Mouse (Mus musculus) heart, adult 18-20 months (tissue): ENCODE measurements around the gene Klhl36. TPM values are rescaled to one million over a fixed set of nuclear protein-coding genes. Genes with fewer than 3 reads are reported as not detected.

Source experiments
- DNase-seq, 2 experiments: peaks; one replicate each; pipeline ENCODE4 v3.0.0; 2021 to 2022; ENCODE audit warnings: mixed read lengths in 1 of 2
- long read RNA-seq, 2 experiments: library from polyadenylated mRNA; stranded (forward); transcript quantifications; one replicate each; pipeline ENCODE4 v2.0.0; 2021
- total RNA-seq, 2 experiments: library from RNA; stranded (reverse); gene quantifications; 2 replicates each; pipeline ENCODE4 v1.2.3; 2021

The Klhl36 gene
- total RNA-seq, result 1 to 10 TPM; 2.3 to 3.0 TPM
- long read RNA-seq, experiment 1, partial matches to known transcripts, result 0 of 1 reads
- long read RNA-seq, experiment 1, other reads (novel, unspliced or antisense), result 0 of 1 reads
- long read RNA-seq, experiment 2, partial matches to known transcripts, result 2 of 3 reads
- long read RNA-seq, experiment 2, other reads (novel, unspliced or antisense), result 0 of 3 reads

DNA sequence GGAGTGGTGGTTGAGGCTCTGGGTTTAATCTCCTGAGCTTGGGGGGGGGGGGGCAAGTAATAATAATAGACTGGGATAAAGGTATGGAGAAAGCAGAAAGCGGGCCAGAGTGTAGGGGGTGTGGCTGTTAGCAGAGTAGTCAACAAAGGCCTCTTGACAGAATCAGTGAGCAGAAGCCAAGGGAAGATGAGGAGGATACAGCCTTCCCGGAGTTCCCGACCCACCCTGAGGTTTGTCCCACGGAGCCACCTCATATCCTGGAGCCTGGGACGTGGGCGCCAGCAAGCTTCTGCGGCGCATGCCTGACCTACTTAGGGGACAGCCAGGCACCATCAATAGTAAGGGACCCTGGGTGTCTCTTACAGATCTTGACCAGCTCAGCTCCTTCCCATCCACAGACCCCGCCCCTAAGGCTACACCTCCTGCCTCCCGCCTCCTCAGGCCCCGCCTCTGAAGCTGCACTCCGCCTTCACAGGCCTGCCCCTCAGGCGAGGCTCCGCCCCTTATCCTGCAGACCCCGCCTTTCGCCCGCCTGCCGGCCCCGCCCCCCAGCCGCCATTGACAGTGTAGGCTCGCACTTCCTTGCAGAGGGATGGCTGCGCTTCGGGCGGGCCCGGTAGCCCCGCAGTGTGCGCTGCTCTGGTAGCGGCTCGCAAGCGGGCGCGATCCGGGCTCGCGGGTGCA lies at the start of gene Klhl36:
Gene Klhl36, plus strand, starts transcription at position 561 of the 684 bp plus-strand sequence.
- DNase-seq, result peak; percentile 98 to 99

DNA sequence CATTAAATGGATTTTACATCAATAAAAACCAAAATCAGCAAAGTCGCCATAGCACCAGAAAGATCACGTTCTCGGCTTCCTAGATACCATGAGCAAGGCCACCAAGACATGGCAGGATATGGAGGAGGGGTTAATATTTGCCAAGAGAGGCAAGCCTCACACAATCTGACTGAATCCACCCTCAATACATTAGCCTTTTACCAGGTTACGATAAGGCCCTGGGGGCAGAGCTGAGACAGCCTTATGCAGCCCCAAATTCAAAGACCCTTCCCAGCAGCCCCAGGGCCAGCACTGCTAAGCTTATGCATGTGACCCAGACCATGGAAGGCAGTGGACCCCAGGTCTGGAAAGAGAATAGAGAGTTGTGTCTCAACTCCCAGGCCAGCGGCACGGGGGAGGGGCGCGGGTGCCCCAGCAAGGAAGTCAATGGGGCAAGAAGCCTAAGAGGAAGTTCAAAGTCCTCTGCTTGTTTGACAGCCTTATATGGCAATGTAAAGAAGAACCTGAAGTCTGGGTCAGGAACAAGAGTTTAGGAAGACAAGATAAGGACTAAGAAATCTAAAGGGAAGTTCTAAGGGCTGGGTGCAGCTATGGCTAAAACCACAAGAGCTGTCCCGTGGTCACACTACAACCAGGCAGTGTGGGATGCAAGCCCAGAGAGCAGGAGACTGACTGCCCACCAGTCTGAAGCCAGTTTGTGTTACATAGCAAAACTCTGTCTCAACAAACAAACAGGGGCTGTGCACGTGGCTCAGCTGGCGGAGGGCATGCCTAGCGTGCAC lies 49.2 kb upstream of the Klhl36 start:
- peak in 1 of 2 experiments; percentile 59 for DNase-seq

- peak in 1 of 2 experiments; percentile 57 for DNase-seq
These were observed 45.8 kb upstream of the Klhl36 start for GRCm38 (mm10) chr8:119816219-119816618.

DNA sequence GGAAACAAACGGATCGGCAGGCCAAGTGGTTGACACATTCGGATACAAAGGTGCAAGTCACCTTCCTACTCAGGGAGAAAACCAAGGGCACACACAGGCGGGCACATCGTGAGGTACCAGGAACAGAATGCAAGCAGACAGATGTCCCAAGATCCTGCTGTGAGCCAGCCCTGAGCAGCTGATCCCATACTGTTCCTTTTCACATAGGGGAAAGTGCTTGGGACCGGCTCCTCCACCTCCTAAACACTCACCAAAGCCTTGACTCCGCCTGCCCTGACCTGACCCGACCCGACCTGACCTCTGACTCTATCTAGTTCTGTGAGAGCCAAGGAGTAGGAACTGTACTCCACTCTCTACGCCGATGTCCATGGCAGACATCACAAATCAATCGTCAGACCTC lies 44.6 kb upstream of the Klhl36 start:
- no peak for DNase-seq

GRCm38 (mm10) chr8:119819316-119819715 lies 42.8 kb upstream of the Klhl36 start:
- no peak for DNase-seq

DNA sequence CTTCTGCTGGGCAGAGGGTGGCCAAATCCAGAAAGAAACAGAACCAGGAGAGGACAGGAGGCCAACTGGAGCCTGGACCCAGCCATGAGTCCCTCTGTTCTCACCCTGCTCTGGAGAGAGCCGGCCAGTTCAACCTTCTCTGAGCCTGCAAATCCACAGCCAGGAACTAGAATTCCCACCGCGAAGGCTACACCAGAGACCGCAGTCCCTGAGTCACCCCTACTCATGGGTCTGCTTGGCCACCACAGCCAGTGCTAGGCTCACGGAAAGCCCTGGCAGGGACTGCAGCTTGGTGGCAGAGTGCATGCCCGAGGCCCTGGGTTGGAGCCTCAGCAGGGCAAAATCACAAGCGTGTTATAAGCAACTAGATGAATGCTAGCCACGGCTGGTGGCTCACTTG lies 42.1 kb upstream of the Klhl36 start:
- no peak for DNase-seq

- DNase-seq, result no peak
These were observed 40.4 kb upstream of the Klhl36 start for GRCm38 (mm10) chr8:119821691-119822090.

GRCm38 (mm10) chr8:119823278-119823677 lies 38.8 kb upstream of the Klhl36 start:
- DNase-seq, result no peak

DNA sequence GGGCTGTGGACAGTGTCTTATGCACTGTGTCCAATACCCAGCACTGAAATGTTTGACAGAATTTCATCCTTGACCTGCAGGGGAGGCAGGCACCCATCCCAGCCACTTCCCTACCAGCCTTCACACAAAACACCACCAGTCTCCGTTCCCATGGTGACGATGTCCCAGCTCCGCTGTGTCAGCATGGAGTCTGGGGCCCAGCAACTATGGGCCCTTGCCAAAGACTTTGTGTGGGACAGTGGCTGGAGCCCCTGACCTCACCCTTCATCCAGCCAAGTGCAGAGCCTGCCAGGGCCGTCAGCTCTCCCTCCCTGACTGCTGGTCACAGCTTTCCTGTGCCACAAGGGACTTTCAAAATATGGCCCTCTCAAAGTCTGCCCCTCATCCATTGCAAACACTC lies 38.0 kb upstream of the Klhl36 start:
- DNase-seq, result peak; percentile 36 to 73

DNA sequence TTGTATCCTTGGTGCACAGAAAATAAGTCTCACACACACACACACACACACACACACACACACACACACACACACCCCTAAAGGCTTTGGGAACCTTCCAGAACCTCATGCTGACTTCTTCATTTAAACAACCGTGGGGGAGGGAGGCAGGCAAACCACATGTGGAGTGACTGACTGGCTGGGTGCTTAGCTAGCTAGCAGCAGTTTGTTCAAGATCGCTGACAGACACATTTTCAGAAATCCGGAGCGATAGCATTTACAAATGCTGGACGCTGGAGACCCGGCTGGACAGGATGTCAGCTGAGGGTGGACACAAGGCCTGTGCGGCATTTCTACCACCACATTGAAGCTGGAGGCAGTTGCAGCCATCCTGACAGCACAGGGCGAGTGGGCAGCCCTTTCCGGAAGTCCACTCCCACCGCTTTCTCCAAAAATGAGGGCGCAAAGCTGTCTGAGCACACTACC lies 37.2 kb upstream of the Klhl36 start:
- DNase-seq, result peak; percentile 47 to 75

DNA sequence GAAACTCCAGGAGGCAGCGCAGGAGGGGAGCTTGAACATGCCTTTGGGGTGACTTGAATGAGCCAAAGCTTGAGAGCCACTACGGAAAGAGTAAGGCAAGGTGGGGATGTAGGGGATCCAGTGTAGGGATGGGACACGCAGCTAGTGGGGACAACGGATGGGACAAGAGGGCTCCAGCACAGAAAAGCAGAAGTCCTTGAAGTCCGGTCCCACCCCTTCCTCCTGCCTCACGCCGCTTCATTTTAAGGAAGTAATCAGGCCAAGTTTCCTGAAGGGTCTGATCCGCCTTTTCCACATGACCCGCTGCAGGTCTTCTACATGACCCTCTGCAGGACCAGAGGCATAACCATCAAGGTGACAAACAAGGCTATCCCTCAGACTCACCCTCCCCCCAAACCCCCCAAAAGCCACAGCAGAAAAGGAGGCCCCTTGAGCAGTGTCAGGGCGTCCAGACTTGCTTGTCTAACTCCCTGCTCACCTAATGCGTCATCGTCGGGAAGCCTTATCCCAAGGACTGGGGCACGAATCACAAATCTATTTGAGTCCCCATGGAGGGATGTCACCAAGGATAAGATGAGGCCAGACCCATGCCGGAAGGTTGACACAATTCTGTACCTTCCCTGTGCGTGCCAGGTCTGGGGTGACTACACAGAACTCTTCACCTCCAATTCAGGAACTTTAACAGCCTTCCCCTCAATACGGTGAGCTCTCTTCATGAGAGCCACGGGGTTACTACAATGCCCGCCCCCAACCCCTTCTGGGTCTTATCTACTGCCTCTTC lies 35.9 kb upstream of the Klhl36 start:
- peak; percentile 37 to 65 for DNase-seq

DNA sequence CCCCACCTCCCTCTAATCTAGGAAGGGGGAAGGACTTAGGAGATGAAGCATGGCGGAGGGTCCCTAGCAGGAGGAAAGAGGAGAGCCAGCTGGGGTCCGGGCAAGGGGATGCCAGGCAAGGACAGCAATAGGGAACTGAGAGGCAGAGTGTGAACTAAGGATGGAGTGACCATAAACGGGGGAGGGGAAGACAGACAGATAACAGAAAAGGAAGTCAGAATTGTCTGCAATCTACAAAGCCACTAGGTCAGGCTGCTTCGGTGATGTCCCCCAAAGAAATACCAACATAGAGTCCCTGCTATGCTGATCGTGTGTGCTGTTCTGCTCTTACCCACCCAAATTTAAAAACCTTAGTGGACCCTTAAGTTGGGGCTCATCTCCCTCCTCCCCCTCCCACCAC lies 35.1 kb upstream of the Klhl36 start:
- no peak for DNase-seq

DNA sequence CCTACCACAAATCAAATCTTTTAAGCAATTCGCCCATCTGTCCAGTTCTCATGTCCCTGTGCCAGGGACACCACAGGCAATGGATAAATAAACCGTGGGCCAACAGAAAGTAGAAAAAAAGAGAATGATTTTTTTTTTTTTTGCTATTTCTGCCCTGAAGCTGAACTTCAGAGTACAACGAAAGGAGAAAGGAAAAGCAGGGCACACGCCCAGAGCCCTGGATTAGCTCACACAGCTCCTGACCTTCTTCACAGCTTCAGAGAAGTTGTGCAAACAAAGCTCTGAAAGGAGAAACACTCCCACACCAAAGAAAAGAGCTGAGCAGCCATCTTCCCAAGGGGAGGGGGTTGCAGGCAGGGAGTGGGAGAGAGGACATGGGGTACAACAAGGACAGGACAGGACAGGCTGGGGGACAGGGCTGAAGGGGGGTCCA lies 34.3 kb upstream of the Klhl36 start:
- DNase-seq, result peak in 1 of 2 experiments; percentile 49

DNA sequence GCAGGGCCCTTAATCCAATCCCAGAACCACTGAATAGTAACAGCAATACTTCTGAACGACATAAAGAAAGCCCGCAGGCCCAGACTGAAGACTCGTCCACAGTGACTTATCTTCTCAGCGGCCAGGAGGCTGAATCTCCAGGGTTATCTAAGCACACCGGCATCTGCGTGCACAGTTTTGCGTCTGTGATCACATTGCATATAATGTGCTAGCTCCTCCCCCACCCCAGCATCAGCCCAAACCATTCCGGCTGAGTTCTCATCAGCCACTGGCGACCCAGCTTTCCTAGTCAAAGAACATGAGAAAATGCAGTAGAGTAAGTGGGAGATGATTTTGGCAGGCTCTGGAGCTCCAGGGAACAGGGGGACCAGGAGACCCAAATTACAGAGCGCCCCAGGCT lies 33.1 kb upstream of the Klhl36 start:
- DNase-seq, result no peak

- DNase-seq, result no peak
These were observed 32.6 kb upstream of the Klhl36 start for GRCm38 (mm10) chr8:119829420-119829819.

DNA sequence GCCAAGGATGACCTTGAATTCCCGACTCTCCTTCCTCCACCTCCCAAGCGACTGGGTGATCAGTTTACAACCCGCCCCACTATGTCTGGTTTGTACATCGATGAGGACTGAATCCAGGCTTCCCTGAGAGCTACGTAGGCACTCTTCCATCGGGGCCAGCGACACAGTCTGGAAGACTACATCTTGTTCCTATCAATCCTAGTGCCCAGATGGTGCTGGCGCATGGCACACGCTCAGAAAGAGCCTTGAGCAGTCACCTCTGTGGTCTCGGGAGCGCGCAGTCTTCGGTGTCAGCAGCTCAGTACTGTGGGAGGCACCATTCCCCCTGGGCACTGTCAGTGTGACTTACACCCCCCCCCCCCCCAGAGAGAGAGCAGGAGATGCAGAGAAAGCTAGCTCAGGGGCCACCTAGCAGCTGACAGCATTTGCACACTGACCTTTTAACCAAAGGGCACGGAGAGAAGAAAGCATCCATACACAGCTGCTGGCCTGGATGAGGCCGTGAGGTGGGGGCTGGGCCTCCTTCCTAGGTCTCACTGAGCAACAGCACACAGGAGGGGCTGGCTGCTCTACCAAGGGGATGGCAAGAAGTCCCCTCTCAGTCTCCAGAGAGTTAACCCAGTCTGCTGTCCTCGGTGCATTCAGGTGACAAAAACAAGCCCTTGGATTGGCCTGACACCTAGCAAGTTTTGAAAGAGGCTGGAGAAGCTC lies 32.0 kb upstream of the Klhl36 start:
- DNase-seq, result no peak

DNA sequence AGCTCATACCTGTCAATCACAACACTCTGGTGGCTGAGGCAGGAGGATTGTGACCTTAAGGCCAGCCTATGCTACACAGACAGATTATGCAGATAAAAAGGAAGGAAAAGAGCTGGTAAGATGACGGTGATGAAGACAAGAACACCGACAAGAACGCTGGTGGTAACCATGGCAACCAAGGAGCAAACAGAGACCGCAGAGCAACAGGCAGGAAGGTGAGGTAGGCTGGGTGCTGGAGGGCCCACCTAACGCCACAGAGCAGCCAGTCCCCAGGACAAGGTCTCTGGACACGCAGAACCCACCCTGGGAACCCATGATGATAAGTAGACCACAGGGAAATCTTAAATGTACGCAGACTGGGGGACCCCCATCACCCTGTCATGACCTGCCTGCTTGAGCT lies 31.5 kb upstream of the Klhl36 start:
- no peak for DNase-seq

DNA sequence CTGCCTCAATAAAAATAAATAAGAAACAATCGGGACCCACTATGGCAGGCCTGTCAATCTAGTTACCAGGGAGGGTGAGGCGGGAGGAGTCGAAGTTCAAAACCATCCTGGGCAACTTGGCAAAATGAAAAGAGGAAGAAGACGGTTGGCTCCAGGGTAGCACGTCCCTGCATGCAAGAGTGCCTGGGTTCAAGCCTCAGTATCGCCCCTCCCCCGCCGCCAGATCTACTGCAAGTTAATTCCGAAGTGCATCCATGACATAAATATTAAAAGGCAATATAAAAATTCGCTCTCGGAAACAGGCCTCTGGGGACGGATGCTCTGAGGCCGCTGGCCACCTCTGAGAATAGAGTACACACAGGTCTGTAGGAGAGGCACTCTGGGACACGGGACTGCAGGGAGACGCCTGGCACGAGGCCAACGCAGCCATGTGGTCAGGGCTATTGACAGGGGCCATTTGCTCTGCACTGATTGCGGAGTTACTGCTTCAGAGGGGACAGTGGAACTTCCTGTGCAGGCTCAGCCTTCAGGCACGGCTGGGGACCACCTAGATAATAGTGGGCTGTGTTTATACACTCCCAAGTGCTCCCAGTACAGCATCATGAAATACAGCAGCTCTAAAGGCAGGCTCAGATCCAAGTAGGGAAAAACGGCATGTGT lies 30.6 kb upstream of the Klhl36 start:
- peak; percentile 64 to 71 for DNase-seq

DNA sequence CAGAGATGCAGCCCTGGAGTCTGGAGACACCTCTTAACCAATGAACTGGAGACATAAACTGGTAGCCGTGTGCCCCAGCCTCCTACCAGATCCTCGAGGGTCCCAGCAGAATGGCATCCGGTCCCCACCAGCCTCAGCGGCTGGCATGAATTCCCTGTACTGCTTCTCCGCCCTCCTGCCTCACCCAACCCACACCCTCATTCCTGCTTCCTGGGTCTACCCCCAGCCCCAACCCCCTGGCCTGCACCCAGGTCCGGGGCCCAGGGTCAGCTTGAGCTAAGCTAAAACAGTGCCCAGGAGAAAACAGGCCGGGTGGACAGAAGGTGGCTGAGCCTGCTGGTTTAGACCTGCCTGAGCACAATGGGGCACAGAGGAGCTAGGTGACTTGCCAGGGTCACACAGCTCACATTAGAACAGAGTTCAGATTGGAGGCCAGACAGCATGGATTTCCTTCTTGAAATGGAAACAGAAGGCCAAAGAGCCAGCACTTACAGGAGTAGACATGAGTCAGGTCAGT lies 29.9 kb upstream of the Klhl36 start:
- DNase-seq, result no peak

DNA sequence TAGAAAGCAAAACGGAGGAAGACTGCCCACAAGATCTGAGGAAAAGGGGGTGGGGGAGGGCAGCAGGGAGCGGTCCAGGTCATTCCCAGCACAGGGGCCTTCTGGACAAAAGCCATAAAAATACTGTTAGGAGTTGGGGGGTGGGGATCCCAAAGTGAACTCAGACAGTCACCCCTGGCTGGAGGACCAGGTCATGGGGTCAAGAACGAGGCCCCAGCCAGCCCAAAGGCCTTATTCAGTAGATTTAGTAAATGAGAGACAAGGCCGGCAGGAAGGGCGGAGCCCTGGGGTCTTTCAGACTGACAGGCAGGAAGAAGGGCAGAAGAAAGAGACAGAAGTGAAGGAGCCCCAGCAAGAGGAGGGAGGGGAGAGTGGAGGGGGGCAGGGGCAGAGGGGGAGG lies 29.1 kb upstream of the Klhl36 start:
- no peak for DNase-seq

DNA sequence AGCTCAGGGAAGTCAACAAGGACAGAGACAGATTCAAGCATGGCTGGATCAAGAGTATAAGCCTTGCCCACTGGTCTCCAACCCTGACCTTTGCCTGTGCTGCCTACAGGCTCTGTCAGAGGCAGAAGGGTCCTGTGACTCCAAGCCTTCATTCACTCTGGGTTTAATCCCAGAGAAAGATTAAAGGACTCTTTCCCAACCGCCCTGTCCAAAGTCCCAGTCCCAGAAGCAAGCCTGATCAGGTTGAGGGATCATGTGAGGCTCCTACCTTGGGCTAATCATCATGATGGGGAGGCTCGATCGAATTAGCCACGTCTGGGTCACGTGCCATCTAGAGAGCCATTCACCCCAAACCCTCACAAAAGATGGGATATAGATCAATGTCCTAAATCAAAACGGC lies 27.4 kb upstream of the Klhl36 start:
- DNase-seq, result no peak
